Mouse (Mus musculus) stomach, embryonic 16.5 days (tissue): ENCODE measurements at regions not wholly inside any gene's neighbourhood (a gene's known extent, or its start where the extent isn't known, plus 50 kb on each side); places are given as distances from the start of the nearest gene placed in this dataset.

Experiments used
- ATAC-seq: fragments of 200-750 bp; cut with Nextera tagmentation; 2 replicates; pipeline ENCODE4 v1.8.0; 2017; ENCODE audit warnings: moderate number of reproducible peaks, moderate TSS enrichment; ENCODE audit not compliant: insufficient read depth, low FRiP score
- H3K27ac ChIP-seq: fragments of 300-500 bp; sonication (generic); 2 replicates; pipeline ENCODE4 v1.5.1; 2014; ENCODE audit warnings: low read length
- H3K27me3 ChIP-seq: fragments of 300-500 bp; sonication (generic); 2 replicates; pipeline ENCODE4 v1.6.1; 2014; ENCODE audit warnings: low read length, control low read depth, mixed read lengths; ENCODE audit not compliant: control insufficient read depth, insufficient read depth
- H3K36me3 ChIP-seq: fragments of 300-500 bp; sonication (generic); 2 replicates; pipeline ENCODE4 v1.6.1; 2014; ENCODE audit warnings: low read length; ENCODE audit not compliant: control insufficient read depth, insufficient read depth
- H3K4me1 ChIP-seq: fragments of 300-500 bp; sonication (generic); 2 replicates; pipeline ENCODE4 v1.6.1; 2014; ENCODE audit warnings: low read length, control low read depth, mixed read lengths; ENCODE audit not compliant: control insufficient read depth, insufficient read depth
- H3K4me2 ChIP-seq: fragments of 300-500 bp; sonication (generic); 2 replicates; pipeline ENCODE4 v1.6.1; 2014; ENCODE audit warnings: low read depth, low read length, mixed read lengths
- H3K4me3 ChIP-seq: fragments of 300-500 bp; sonication (generic); replicated peaks from 2 replicates; pipeline ENCODE4 v1.5.1; 2014; ENCODE audit warnings: mild to moderate bottlenecking, low read length
- H3K9ac ChIP-seq: fragments of 300-500 bp; sonication (generic); 2 replicates; pipeline ENCODE4 v1.6.1; 2014; ENCODE audit warnings: low read length
- H3K9me3 ChIP-seq: fragments of 300-500 bp; sonication (generic); replicated peaks from 2 replicates; pipeline ENCODE4 v1.6.1; 2016; ENCODE audit warnings: low read length, control low read depth; ENCODE audit not compliant: control insufficient read depth
- WGBS: fragments of 180-500 bp; shearing (Covaris S2); extraction: QIAGEN DNeasy Blood & Tissue Kit; methylation state at CpG from one replicate; pipeline ENCODE4 v1.1.7; 2014; 5-methylcytosine and 5-hydroxymethylcytosine counted together

DNA sequence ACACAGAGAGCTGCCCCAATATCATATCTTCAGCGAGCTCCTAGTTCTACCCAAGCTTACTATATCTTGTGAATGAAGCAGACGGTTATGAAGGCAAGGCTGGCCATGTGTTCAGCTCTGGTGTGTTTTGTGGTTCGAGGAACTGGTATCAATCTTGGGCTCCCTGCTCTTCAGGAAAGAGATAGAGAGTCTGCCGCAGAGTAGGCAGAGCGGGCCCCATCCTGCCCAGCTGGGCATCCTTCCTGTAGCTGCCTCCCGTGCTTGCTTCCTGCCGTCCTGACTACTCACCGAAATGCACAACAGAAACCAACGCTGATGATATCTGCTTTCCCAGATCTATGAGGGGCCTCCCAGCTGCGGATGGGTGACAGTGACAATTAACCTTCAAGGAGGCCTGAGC is 60.3 kb downstream of the Snrpe start:
- 73% methylated on average over 10 of the region's 10 CpGs for WGBS
- Histone ChIP-seq H3K36me3 (no peaks in the 10 kb centered on the region), H3K9me3 (no peaks in the 10 kb centered on the region), H3K27ac (no peak overlapping the region), H3K27me3 (no peaks in the 10 kb centered on the region), H3K4me3 (no peak overlapping the region), H3K4me1 (no peaks in the 10 kb centered on the region), H3K4me2 (no peak overlapping the region), H3K9ac (no peak overlapping the region)
- ATAC-seq = no peak

DNA sequence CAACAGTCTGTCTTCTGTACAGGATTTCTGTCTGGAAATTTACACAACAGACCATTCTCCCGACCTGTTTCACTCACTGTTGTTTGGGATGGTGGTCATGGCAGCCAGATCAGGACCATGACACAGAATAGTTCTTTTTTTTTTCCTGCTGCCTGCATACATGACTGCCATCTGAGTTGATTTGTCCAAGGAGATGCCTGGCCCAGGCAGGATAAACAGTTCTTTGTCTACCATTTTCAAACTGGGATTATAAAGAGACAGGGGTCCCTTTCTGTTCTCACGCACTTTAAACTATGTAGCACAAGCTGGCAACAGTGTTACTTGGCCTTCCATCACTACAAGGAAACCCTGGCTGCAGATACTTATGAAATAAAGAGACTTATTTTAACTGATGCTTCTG is 61.1 kb downstream of the Snrpe start:
- Histone ChIP-seq H3K4me3 (no peak overlapping the region), H3K27me3 (no peaks in the 10 kb centered on the region), H3K4me2 (no peak overlapping the region), H3K9ac (no peak overlapping the region), H3K36me3 (no peaks in the 10 kb centered on the region), H3K9me3 (no peaks in the 10 kb centered on the region), H3K4me1 (no peaks in the 10 kb centered on the region), H3K27ac (no peak overlapping the region)
- WGBS = 50% methylated on average over 2 of the region's 2 CpGs
- ATAC-seq = no peak

DNA sequence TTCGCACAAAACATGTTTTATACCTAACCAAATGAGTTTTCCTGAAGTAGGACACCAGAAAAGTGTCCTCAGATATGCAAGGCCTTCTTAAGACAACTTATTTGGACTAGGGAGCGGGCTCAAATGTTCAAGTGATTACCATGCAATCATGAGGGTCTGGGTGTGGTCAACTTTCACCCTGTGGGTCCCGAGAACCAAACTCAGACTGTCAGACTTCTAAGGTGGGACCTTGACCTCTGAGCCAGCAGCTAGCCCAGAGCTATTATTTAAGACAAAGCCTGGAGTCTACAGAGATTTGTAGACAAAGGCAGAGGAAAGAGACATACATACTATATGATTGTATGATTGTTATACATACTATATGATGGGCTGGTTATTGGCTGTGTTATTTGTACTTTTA is 62.5 kb downstream of the Snrpe start:
- no peaks in the 10 kb centered on the region for H3K36me3 ChIP-seq
- H3K27ac ChIP-seq = no peak overlapping the region
- H3K9ac ChIP-seq = no peak overlapping the region
- 69% methylated on average over 3 of the region's 3 CpGs for WGBS
- H3K4me2 ChIP-seq = no peak overlapping the region
- no peaks in the 10 kb centered on the region for H3K4me1 ChIP-seq
- H3K9me3 ChIP-seq = no peaks in the 10 kb centered on the region
- no peak overlapping the region for H3K4me3 ChIP-seq
- ATAC-seq = no peak
- H3K27me3 ChIP-seq = no peaks in the 10 kb centered on the region

DNA sequence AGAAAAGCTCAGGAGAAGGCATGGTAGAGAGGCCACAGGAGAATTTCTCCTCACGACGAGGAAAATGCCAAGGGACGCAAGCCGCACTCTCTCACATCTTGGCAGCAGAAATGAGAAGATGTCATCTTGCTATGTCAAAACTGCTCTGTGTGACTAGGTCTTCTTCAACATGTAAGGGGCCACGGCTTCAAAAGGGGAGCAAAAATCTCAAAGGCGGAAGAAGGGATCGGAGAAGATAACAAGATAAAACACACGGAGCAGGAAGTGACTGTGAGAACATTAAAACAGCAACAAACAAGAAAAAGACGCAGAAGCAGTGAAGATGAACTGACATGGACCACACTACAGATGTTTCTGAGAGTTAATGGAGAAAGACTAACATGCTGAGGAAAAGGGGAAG is 65.1 kb downstream of the Snrpe start:
- no peak for ATAC-seq
- Histone ChIP-seq H3K4me3 (no peak overlapping the region), H3K9me3 (no peaks in the 10 kb centered on the region), H3K27me3 (no peaks in the 10 kb centered on the region), H3K27ac (no peak overlapping the region), H3K4me1 (no peaks in the 10 kb centered on the region), H3K4me2 (no peak overlapping the region), H3K9ac (no peak overlapping the region), H3K36me3 (no peaks in the 10 kb centered on the region)
- 86% methylated on average over 9 of the region's 9 CpGs for WGBS

DNA sequence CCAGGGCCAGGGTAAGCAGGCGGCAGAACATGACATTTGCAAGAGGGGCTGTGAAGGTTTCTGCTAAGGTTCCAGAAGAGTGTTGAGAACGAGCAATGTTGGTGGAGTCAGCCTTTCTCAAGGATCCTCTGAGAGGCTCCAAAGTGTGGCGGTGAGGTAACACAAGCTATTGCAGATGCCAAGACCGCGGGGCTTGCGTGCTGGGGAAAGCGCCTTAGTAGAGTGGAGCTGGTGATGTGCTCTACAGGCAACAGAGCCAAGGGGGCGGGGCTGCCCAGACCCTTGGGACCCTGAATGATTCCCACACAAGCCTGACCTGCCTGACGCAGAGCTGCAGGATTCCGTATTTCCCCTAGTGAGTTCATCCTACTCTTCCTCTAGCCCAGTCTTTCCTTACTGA is 66.3 kb downstream of the Snrpe start:
- Histone ChIP-seq H3K27me3 (no peaks in the 10 kb centered on the region), H3K4me3 (no peak overlapping the region), H3K27ac (no peak overlapping the region), H3K4me2 (no peak overlapping the region), H3K36me3 (no peaks in the 10 kb centered on the region), H3K9me3 (no peaks in the 10 kb centered on the region), H3K9ac (no peak overlapping the region), H3K4me1 (no peaks in the 10 kb centered on the region)
- 91% methylated on average over 10 of the region's 10 CpGs for WGBS
- ATAC-seq = no peak

DNA sequence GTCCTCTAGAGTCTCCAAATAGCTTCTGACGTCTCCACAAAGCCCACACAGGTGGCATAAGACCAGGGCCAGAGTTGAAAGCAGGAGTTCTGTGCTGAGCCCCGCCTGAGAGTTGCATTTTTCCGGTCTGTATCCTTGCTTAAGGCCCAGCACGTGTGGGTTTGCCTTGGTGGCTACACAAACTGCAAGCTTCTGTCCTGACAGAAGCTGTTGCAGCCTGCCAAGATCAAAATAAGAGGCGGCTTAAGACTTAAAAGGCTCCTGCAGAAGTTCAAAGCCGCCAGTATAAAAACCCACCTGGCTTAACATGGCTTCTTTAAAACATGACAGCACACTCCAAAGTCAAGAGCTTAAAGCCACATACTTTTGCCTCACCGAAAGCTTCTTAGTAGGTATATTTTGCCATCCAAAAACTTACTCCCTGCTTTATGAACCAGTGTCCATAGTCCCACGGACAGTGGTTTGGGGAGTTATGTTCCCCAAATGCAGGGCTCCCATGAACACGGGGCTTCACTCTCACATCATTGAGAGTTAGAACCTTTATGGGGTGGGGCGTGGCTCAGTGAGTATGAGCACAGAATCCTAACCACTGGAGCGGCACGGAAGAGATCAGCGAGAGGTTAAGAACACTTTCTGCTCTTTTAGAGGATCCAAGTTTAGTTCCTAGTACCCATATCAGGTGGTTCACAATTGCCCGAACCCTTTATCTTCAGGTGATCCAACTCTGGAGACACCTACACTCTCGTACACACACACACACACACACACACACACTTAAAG is 67.9 kb downstream of the Snrpe start:
- H3K27ac ChIP-seq = no peak overlapping the region
- H3K36me3 ChIP-seq = no peaks in the 10 kb centered on the region
- no peak overlapping the region for H3K4me3 ChIP-seq
- H3K4me2 ChIP-seq = no peak overlapping the region
- WGBS = 74% methylated on average over 15 of the region's 15 CpGs
- no peak for ATAC-seq
- H3K27me3 ChIP-seq = no peaks in the 10 kb centered on the region
- H3K9ac ChIP-seq = no peak overlapping the region
- no peaks in the 10 kb centered on the region for H3K9me3 ChIP-seq
- H3K4me1 ChIP-seq = no peaks in the 10 kb centered on the region

DNA sequence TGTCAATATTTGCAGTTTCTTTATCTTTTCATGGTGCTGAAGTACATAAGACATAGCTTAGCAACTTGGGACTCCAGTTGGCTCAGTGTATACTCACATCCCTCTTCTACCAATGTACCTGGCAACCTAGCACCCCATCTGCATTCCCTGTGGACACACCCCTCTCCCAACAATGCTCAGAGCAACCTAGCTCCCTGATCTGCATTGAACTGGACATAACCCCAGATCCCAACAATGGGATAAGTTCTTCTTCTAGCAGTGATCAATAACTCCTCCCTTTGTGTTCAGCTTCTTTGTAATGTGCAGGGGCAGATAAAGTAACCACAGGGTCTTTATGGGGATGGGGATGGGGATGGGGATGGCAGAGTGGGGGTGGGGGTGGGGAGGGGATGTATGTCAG is 79.4 kb downstream of the Snrpe start:
- Histone ChIP-seq H3K9ac (no peak overlapping the region), H3K36me3 (no peaks in the 10 kb centered on the region), H3K4me2 (no peak overlapping the region), H3K4me1 (no peaks in the 10 kb centered on the region), H3K27ac (no peak overlapping the region), H3K27me3 (no peaks in the 10 kb centered on the region), H3K9me3 (no peaks in the 10 kb centered on the region), H3K4me3 (no peak overlapping the region)
- ATAC-seq = no peak

DNA sequence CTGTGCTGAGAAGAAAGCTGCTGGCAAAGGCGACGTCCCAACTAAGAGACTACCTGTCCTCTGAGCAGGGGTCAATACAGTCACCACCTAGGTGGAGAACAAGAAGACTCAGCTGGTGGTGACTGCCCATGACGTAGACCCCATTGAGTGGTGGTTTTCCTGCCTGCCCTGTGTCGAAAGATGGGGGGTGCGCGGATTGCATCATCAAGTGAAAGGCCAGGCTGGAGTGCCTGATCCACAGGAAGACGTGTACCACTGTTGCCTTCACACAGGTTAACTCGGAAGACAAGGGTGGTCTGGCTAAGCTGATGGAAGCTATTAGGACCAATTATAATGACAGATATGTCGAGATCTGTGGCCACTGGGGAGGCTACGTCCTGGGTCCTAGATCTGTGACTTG is 80.3 kb downstream of the Snrpe start:
- no peak for ATAC-seq
- H3K4me1 ChIP-seq = no peaks in the 10 kb centered on the region
- H3K4me3 ChIP-seq = no peak overlapping the region
- no peak overlapping the region for H3K27ac ChIP-seq
- no peaks in the 10 kb centered on the region for H3K27me3 ChIP-seq
- 89% methylated on average over 10 of the region's 10 CpGs for WGBS
- no peaks in the 10 kb centered on the region for H3K36me3 ChIP-seq
- H3K4me2 ChIP-seq = no peak overlapping the region
- no peak overlapping the region for H3K9ac ChIP-seq
- H3K9me3 ChIP-seq = no peaks in the 10 kb centered on the region

DNA sequence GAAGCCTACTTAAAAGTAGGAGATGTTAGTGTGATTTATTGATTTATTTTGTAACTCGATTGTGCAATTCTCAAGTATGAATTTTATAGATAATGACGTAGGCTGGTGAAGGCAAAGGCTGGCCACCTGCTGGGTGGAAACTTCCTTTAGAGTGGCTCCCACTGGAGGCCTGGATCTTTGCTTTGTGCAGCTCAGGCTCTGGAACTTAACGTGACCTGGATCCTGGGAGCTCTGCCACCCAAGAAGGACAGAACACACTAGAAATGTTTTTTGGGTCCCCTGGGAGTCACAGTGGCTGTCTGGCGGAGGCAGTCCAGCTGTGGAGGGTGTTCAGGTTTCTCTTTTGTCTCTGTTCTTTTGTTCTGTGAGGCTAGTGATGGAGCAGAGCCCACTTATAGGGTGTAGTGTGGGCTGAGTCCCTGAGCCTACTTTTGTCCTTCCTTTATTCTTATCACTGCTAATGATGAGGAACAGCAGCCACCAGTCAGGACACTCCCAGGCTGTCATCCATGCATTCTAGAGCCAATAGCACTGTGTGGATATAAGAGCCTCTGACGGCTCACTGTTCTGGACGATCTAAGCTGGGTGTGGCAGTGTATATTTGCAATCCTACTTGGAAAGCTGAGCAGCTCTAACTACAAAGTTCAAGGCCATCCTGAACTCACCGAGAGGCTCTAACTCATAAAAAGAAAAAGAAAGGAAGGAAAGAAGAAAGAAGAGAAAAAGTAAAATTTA is 82.3 kb downstream of the Snrpe start:
- no peak overlapping the region for H3K4me3 ChIP-seq
- H3K36me3 ChIP-seq = no peaks in the 10 kb centered on the region
- no peak overlapping the region for H3K27ac ChIP-seq
- H3K9ac ChIP-seq = no peak overlapping the region
- H3K27me3 ChIP-seq = no peaks in the 10 kb centered on the region
- 53% methylated on average over 7 of the region's 7 CpGs for WGBS
- ATAC-seq = no peak
- no peak overlapping the region for H3K4me2 ChIP-seq
- H3K4me1 ChIP-seq = no peaks in the 10 kb centered on the region
- H3K9me3 ChIP-seq = no peaks in the 10 kb centered on the region
